Mouse (Mus musculus): ENCODE data around the gene Efcab9. TPM values are rescaled to one million over a fixed set of nuclear protein-coding genes. Genes with fewer than 3 reads are reported as not detected.
"Not testable (repeated sequence)": the region's sequence is repeated elsewhere in the genome, so short reads cannot be mapped to it uniquely, and the experiment has no call there.

The Efcab9 gene
- polyA plus RNA-seq, 1 experiment from 2014 or later, result 0.27 TPM

DNA sequence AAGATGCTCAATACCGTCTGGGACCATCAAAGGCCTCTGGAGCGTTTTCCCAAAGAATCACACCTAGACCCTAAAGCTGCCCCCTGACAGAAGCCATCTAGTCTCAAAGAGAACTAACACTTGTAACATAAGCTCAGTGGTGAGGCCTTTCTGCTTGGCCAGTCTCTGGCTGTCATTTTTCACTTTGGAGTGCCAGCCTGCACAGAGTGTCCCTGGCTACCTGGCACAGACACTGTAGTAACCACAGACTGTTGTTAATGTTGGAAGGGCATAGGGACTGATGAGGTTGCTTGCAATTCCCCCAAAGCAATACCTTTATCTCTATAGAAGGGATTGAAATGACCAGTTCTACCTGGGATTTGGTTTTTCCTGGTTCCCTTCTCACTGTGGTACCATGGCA is 10.6 kb downstream of the Efcab9 start:
- 84% methylated on average over 2 of the region's 2 CpGs for WGBS (ENCODE audit: insufficient replicate concordance)
- Histone ChIP-seq H3K9me3 (replicated peaks; ENCODE audit: control insufficient read depth, low read length) (no peaks in the 10 kb centered on the region), H3K4me2 (no peak overlapping the region), H3K4me3 (ENCODE audit: low read depth, low read length) (no peak overlapping the region), H3K4me1 (ENCODE audit: control insufficient read depth, insufficient read depth, low read length) (no peaks in the 10 kb centered on the region), H3K9ac (ENCODE audit: low read depth, low read length) (no peak overlapping the region), H3K27me3 (ENCODE audit: control insufficient read depth, insufficient read depth, low read length) (no peaks in the 10 kb centered on the region), H3K36me3 (ENCODE audit: control insufficient read depth, insufficient read depth, low read length) (peaks cover 4% of the 10 kb centered on the region; the same call in 1 of the 2 replicates), H3K27ac (ENCODE audit: low read depth, low read length) (no peak overlapping the region)
- no peak for ATAC-seq (replicated peaks; ENCODE audit: insufficient number of reproducible peaks, low FRiP score, low TSS enrichment)

DNA sequence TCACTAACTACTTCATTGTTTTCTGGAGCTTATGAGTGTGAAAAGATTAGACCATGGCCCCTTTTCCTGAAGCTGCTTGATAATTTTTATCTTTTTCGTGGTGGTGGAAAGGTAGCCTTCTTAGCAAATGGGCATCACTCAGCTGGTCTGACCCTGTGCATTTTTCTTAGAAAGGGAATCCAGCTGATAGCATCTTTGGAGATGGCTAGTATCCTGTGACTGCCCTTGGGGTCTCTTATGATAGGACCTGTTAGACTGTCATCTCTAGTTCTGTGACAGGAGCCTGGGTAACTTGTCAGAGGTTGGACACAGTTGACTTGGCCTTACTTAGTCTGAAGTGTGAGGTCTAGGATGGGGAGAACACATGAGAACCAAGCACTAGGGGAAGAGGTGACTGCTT is 12.5 kb downstream of the Efcab9 start:
- Histone ChIP-seq H3K4me2 (no peak overlapping the region), H3K4me3 (ENCODE audit: low read depth, low read length) (no peak overlapping the region), H3K4me1 (ENCODE audit: control insufficient read depth, insufficient read depth, low read length) (no peaks in the 10 kb centered on the region), H3K9ac (ENCODE audit: low read depth, low read length) (no peak overlapping the region), H3K27ac (ENCODE audit: low read depth, low read length) (no peak overlapping the region), H3K9me3 (replicated peaks; ENCODE audit: control insufficient read depth, low read length) (no peaks in the 10 kb centered on the region), H3K36me3 (ENCODE audit: control insufficient read depth, insufficient read depth, low read length) (peaks cover 4% of the 10 kb centered on the region; the same call in 1 of the 2 replicates), H3K27me3 (ENCODE audit: control insufficient read depth, insufficient read depth, low read length) (no peaks in the 10 kb centered on the region)
- no peak for ATAC-seq (replicated peaks; ENCODE audit: insufficient number of reproducible peaks, low FRiP score, low TSS enrichment)
- 71% methylated on average over 1 of the region's 1 CpGs for WGBS (ENCODE audit: insufficient replicate concordance)

DNA sequence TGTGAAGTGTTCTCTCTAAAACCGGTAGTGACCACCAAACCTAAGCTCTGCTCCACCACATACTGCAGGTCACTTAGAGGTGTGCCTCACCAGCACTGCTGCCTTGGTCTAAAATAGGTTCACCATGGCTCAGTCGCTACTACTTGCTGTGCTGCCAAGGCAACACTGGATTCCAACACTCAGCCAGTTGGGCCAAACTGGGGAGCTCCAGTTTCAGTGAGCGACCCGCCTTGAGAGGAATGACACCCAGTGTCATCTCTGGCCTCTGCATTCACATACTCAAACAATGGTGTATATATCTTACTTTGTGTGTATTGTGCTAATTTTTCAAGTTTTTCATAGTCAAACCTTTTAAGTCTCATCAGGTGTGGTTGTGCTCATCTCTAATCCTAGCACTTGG is 13.1 kb downstream of the Efcab9 start:
- H3K4me2 ChIP-seq, result no peak overlapping the region
- H3K4me3 ChIP-seq (ENCODE audit: low read depth, low read length), result no peak overlapping the region
- 76% methylated on average over 4 of the region's 4 CpGs for WGBS (ENCODE audit: insufficient replicate concordance)
- H3K36me3 ChIP-seq (ENCODE audit: control insufficient read depth, insufficient read depth, low read length), result peaks cover 4% of the 10 kb centered on the region; the same call in 1 of the 2 replicates
- no peak overlapping the region for H3K27ac ChIP-seq (ENCODE audit: low read depth, low read length)
- no peak for ATAC-seq (replicated peaks; ENCODE audit: insufficient number of reproducible peaks, low FRiP score, low TSS enrichment)
- no peaks in the 10 kb centered on the region for H3K4me1 ChIP-seq (ENCODE audit: control insufficient read depth, insufficient read depth, low read length)
- no peaks in the 10 kb centered on the region for H3K9me3 ChIP-seq (replicated peaks; ENCODE audit: control insufficient read depth, low read length)
- H3K9ac ChIP-seq (ENCODE audit: low read depth, low read length), result no peak overlapping the region
- no peaks in the 10 kb centered on the region for H3K27me3 ChIP-seq (ENCODE audit: control insufficient read depth, insufficient read depth, low read length)

DNA sequence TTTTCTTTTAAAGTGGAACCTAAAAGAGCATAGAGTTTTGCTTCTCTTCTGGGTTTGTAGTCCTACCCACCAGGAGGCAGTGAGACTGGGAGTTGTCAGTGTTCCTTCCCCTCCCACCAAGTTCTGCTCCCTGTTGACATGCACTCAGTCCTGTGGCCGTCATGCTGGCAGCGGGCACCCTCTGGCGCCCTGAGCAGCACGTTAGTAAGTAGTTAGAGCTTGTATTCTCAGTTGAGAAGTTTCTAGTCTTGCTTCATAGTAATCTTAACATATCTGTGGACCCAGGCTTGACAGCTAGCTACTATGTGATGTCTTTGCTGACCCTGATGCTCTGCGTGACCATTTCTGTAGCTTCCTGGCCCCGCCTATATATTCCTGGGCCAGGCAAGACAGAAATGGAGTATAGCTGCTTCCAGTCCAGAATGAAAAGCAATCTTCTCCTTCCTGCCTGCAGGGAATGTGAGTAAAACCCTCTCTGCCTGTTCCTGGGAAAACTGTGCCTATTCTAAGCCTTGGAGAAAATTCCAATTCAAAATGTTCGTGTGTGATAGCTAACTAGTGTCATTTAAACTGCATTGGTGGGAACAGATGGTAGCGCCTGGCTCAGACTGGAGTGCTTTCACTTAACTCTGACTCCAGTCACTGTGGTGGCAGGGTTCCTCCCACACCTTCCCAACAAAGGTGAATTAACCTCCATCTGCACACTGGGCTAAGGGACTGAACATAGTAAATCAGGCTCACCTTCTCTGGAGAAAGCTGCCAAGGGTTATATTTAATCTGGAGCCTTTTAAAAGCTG is 14.8 kb downstream of the Efcab9 start:
- H3K27me3 ChIP-seq (ENCODE audit: control insufficient read depth, insufficient read depth, low read length), result no peaks in the 10 kb centered on the region
- 85% methylated on average over 8 of the region's 8 CpGs for WGBS (ENCODE audit: insufficient replicate concordance)
- no peaks in the 10 kb centered on the region for H3K4me1 ChIP-seq (ENCODE audit: control insufficient read depth, insufficient read depth, low read length)
- no peaks in the 10 kb centered on the region for H3K9me3 ChIP-seq (replicated peaks; ENCODE audit: control insufficient read depth, low read length)
- H3K36me3 ChIP-seq (ENCODE audit: control insufficient read depth, insufficient read depth, low read length), result peaks cover 4% of the 10 kb centered on the region; the same call in 1 of the 2 replicates
- no peak overlapping the region for H3K27ac ChIP-seq (ENCODE audit: low read depth, low read length)
- H3K4me3 ChIP-seq (ENCODE audit: low read depth, low read length), result no peak overlapping the region
- no peak for ATAC-seq (replicated peaks; ENCODE audit: insufficient number of reproducible peaks, low FRiP score, low TSS enrichment)
- no peak overlapping the region for H3K4me2 ChIP-seq
- no peak overlapping the region for H3K9ac ChIP-seq (ENCODE audit: low read depth, low read length)

DNA sequence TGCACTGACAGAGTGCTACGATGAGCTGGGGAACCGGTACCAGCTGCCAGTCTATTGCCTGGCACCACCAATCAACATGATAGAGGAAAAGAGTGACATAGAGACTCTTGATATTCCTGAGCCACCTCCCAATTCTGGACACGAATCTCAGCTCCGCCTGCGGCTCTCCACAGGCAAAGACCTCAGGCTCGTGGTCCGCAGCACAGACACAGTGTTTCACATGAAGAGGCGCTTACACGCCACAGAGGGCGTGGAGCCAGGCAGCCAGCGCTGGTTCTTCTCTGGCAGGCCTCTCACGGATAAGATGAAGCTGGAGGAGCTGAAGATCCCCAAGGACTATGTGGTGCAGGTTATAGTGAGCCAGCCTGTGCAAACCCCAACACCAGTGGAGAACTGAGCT is 15.8 kb downstream of the Efcab9 start:
- WGBS (ENCODE audit: insufficient replicate concordance), result 92% methylated on average over 12 of the region's 12 CpGs
- Histone ChIP-seq H3K4me1 (ENCODE audit: control insufficient read depth, insufficient read depth, low read length) (peaks cover 6% of the 10 kb centered on the region; the same call in 1 of the 2 replicates), H3K36me3 (ENCODE audit: control insufficient read depth, insufficient read depth, low read length) (peaks cover 4% of the 10 kb centered on the region; the same call in 1 of the 2 replicates), H3K9me3 (replicated peaks; ENCODE audit: control insufficient read depth, low read length) (no peaks in the 10 kb centered on the region), H3K4me3 (ENCODE audit: low read depth, low read length) (no peak overlapping the region), H3K9ac (ENCODE audit: low read depth, low read length) (no peak overlapping the region), H3K27me3 (ENCODE audit: control insufficient read depth, insufficient read depth, low read length) (no peaks in the 10 kb centered on the region), H3K4me2 (no peak overlapping the region), H3K27ac (ENCODE audit: low read depth, low read length) (no peak overlapping the region)
- ATAC-seq (replicated peaks; ENCODE audit: insufficient number of reproducible peaks, low FRiP score, low TSS enrichment), result no peak

DNA sequence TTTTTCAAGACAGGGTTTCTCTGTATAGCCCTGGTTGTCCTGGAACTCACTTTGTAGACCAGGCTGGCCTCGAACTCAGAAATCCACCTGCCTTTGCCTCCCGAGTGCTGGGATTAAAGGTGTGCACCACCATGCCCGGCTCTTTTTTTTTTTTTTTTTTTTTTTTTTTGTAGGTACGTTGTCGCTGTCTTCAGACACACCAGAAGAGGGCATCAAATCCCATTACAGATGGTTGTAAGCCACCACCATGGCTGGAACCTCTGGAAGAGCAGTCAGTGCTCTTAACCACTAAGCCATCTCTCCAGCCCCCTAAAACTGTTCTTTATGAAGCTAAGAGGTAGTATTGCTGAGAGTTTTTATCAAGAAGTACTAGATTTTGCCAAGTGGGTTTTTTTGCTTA is 17.0 kb downstream of the Efcab9 start:
- not testable (repeated sequence) for H3K27ac ChIP-seq (ENCODE audit: low read depth, low read length); ATAC-seq (replicated peaks; ENCODE audit: insufficient number of reproducible peaks, low FRiP score, low TSS enrichment); H3K9me3 ChIP-seq (replicated peaks; ENCODE audit: control insufficient read depth, low read length); H3K4me2 ChIP-seq; H3K36me3 ChIP-seq (ENCODE audit: control insufficient read depth, insufficient read depth, low read length); H3K4me3 ChIP-seq (ENCODE audit: low read depth, low read length); H3K27me3 ChIP-seq (ENCODE audit: control insufficient read depth, insufficient read depth, low read length); H3K9ac ChIP-seq (ENCODE audit: low read depth, low read length); H3K4me1 ChIP-seq (ENCODE audit: control insufficient read depth, insufficient read depth, low read length)
- 80% methylated on average over 5 of the region's 5 CpGs for WGBS (ENCODE audit: insufficient replicate concordance)

DNA sequence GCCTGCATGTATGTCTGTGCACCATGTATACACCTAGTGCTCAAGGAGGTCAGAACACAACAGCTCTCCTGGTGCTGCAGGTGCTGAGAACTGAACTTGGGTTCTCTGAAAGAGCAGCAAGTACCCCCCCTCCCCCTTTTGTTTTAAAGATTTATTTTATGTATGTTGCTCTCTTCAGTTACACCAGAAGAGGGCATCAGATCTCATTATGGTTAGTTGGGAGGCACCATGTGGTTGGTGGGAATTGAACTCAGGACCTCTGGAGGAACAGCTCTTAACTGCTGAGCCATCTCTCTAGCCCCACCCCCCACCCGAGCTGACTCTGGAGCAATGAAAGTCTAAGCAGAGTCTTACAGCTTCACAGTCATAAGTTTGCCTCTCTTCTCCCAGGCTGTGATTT is 21.0 kb downstream of the Efcab9 start:
- Histone ChIP-seq H3K27me3 (ENCODE audit: control insufficient read depth, insufficient read depth, low read length) (no peaks in the 10 kb centered on the region), H3K9me3 (replicated peaks; ENCODE audit: control insufficient read depth, low read length) (no peaks in the 10 kb centered on the region), H3K4me1 (ENCODE audit: control insufficient read depth, insufficient read depth, low read length) (peaks cover 6% of the 10 kb centered on the region; the same call in 1 of the 2 replicates), H3K36me3 (ENCODE audit: control insufficient read depth, insufficient read depth, low read length) (no peaks in the 10 kb centered on the region), H3K9ac (ENCODE audit: low read depth, low read length) (no peak overlapping the region), H3K27ac (ENCODE audit: low read depth, low read length) (no peak overlapping the region), H3K4me2 (no peak overlapping the region), H3K4me3 (ENCODE audit: low read depth, low read length) (no peak overlapping the region)
- 61% methylated on average over 1 of the region's 1 CpGs for WGBS (ENCODE audit: insufficient replicate concordance)
- no peak for ATAC-seq (replicated peaks; ENCODE audit: insufficient number of reproducible peaks, low FRiP score, low TSS enrichment)

DNA sequence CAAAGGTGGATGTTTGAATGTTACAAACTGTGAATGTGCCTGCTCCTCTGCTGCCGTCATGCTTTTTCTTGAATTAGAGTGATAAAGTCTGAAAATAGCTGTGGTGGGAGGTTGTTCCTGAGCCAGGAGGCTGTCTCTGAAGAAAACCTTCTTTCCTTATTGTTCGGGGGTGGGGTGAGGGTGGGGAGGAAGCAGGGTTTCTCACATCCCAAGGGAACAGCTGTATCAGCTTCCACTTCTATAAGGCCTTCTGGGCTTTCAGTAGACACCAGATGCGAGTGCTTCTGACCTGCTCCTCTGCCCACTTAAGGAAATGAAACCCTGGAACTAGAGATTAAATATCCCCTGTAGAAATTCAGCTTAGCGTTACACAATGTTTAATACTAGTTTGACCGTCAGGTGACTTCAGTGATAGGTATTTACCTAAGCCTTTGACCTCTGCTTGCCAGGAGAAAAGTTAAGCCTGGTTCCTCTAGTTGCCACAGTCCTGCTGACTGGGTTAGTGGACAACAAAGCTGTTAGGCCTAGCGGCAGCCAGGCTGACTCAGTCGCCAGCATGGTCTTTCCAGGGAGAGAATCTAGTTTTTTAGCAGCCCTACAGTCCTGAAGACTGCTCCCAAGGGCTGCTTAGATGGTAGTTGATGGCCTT is 26.7 kb downstream of the Efcab9 start:
- H3K4me2 ChIP-seq, result no peak overlapping the region
- H3K27ac ChIP-seq (ENCODE audit: low read depth, low read length), result 0 out of 2 replicates have a peak overlapping the region, but pooled peaks have one; percentile 1

More for the DNA sequence above, 26.7 kb downstream of the Efcab9 start:
- WGBS (ENCODE audit: insufficient replicate concordance), result 69% methylated on average over 7 of the region's 7 CpGs
- H3K4me1 ChIP-seq (ENCODE audit: control insufficient read depth, insufficient read depth, low read length), result no peaks in the 10 kb centered on the region
- no peak overlapping the region for H3K4me3 ChIP-seq (ENCODE audit: low read depth, low read length)
- no peaks in the 10 kb centered on the region for H3K9me3 ChIP-seq (replicated peaks; ENCODE audit: control insufficient read depth, low read length)
- no peaks in the 10 kb centered on the region for H3K36me3 ChIP-seq (ENCODE audit: control insufficient read depth, insufficient read depth, low read length)
- H3K9ac ChIP-seq (ENCODE audit: low read depth, low read length), result no peak overlapping the region
- no peak for ATAC-seq (replicated peaks; ENCODE audit: insufficient number of reproducible peaks, low FRiP score, low TSS enrichment)
- H3K27me3 ChIP-seq (ENCODE audit: control insufficient read depth, insufficient read depth, low read length), result no peaks in the 10 kb centered on the region

Data from heart, embryonic 11.5 days (tissue).